ENCODE assay signal across 13 mouse cellular contexts in the genomic region with DNA sequence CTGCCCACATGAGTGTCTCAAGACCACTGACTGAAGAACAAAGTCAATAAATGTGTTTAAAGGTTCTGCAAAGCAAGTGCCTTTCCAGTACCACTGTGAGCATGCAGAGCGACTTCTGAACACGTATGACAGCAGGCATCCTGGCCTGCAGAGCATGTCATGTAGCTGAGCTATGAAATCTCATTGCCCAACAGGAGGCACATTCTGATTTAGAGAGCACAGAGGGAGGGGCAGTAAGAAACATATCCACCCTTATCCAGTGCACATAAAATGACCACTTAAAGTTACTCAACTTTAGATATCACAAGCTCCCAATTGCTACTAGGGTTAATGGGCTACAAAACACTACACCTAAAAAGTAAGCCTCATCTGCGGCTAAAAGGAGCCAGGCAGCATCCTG.
"Had no signal": no experiment of that assay in that cellular context is flagged by ENCODE, and none has a peak within 500 bp of the region (broad histone marks: within the 10 kb centered on the region; RNA-seq: fewer than 3 reads in every experiment).

No protein-coding gene starts in this region.

- H3K4me2 ChIP-seq: limb, embryonic 15.5 days; lung, embryonic 15.5 days; neural tube, embryonic 13.5 days had no signal

- H3K27ac ChIP-seq: hindbrain, postnatal 0 days; left cerebral cortex, adult 2 months; limb, embryonic 15.5 days; lung, embryonic 15.5 days; macrophage had no signal

- H3K4me3 ChIP-seq: left cerebral cortex, adult 2 months; limb, embryonic 15.5 days; lung, embryonic 15.5 days; megakaryocyte, embryonic 14.5 days; neural tube, embryonic 13.5 days had no signal

- H3K9ac ChIP-seq: limb, embryonic 15.5 days; lung, embryonic 15.5 days; neural tube, embryonic 13.5 days had no signal

- ATAC-seq: hindbrain, postnatal 0 days had no signal

- H3K9me3 ChIP-seq: limb, embryonic 15.5 days; lung, embryonic 15.5 days; neural tube, embryonic 13.5 days had no signal

- H3K27me3 ChIP-seq: limb, embryonic 15.5 days; lung, embryonic 15.5 days; megakaryocyte, embryonic 14.5 days; neural tube, embryonic 13.5 days had no signal

- H3K4me1 ChIP-seq: limb, embryonic 15.5 days; lung, embryonic 15.5 days; megakaryocyte, embryonic 14.5 days had no signal

- DNase-seq: kidney, adult 18-20 months; kidney, postnatal 14 days; lung, postnatal 14 days; right cerebral cortex, adult 18-20 months; right cerebral cortex, postnatal 25 days; thymus, postnatal 4 days had no signal

- H3K36me3 ChIP-seq: limb, embryonic 15.5 days had no signal
